In the genomic region with DNA sequence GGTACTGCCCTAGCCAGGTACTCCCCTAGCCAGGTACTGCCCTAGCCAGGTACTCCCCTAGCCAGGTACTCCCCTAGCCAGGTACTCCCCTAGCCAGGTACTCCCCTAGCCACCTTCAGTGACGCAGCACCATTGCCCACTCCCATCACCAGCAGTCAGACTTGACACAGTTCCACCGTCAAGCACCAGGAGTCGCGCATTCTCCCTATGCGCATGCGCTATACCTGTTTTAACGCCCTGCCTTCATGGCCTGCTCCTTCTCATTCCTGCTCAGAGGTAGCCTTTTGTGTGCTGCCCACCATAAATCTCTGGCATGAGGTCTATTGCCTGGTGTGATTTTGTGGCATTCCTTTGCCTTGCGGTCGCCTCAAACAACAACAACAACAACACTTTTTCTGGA, we compare ENCODE assay signal across 20 mouse cellular contexts.
"Had no signal": no experiment of that assay in that cellular context is flagged by ENCODE, and none has a peak within 500 bp of the region (broad histone marks: within the 10 kb centered on the region; RNA-seq: fewer than 3 reads in every experiment).

No protein-coding gene starts in this region.

- ATAC-seq: lung, postnatal 0 days; midbrain, embryonic 13.5 days; midbrain, embryonic 15.5 days had no signal

- H3K27me3 ChIP-seq: liver, embryonic 13.5 days; liver, embryonic 15.5 days; lung, embryonic 15.5 days; midbrain, embryonic 13.5 days; midbrain, embryonic 15.5 days; neural tube, embryonic 13.5 days; neural tube, embryonic 15.5 days had no signal

- H3K9ac ChIP-seq: liver, embryonic 13.5 days; liver, embryonic 15.5 days; liver, postnatal 0 days; lung, embryonic 15.5 days; midbrain, embryonic 13.5 days; midbrain, embryonic 15.5 days; neural tube, embryonic 13.5 days; neural tube, embryonic 15.5 days had no signal

- H3K27ac ChIP-seq: liver, embryonic 13.5 days; liver, embryonic 15.5 days; midbrain, embryonic 10.5 days; midbrain, embryonic 13.5 days; midbrain, embryonic 15.5 days; neural tube, embryonic 13.5 days; neural tube, embryonic 15.5 days had no signal

- H3K4me3 ChIP-seq: liver, embryonic 13.5 days; liver, embryonic 15.5 days; lung, embryonic 15.5 days; midbrain, embryonic 10.5 days; midbrain, embryonic 13.5 days; midbrain, embryonic 15.5 days; myocyte; neural tube, embryonic 13.5 days; neural tube, embryonic 15.5 days had no signal

- H3K9me3 ChIP-seq: liver, embryonic 13.5 days; liver, embryonic 15.5 days; lung, embryonic 15.5 days; midbrain, embryonic 10.5 days; midbrain, embryonic 13.5 days; midbrain, embryonic 15.5 days; neural tube, embryonic 13.5 days; neural tube, embryonic 15.5 days had no signal

- H3K4me2 ChIP-seq: liver, embryonic 13.5 days; liver, embryonic 15.5 days; lung, embryonic 15.5 days; midbrain, embryonic 13.5 days; midbrain, embryonic 15.5 days; neural tube, embryonic 13.5 days; neural tube, embryonic 15.5 days had no signal

- H3K4me1 ChIP-seq: midbrain, embryonic 13.5 days had no signal

- H3K36me3 ChIP-seq: liver, embryonic 13.5 days; liver, embryonic 15.5 days; lung, embryonic 15.5 days; midbrain, embryonic 10.5 days; midbrain, embryonic 13.5 days; midbrain, embryonic 15.5 days; neural tube, embryonic 13.5 days; neural tube, embryonic 15.5 days had no signal

- DNase-seq: liver, embryonic 13.5 days; liver, postnatal 0 days; lung, adult 2 months; lung, postnatal 14 days; lung, postnatal 36 days; retina, postnatal 1 day; right cerebral cortex, adult 18-20 months; right cerebral cortex, postnatal 14 days; thymus, adult 18-20 months; thymus, postnatal 14 days; thymus, postnatal 36 days had no signal
